Mouse (Mus musculus) neural tube, embryonic 14.5 days (tissue): ENCODE data around the gene Mat2a. TPM values are rescaled to one million over a fixed set of nuclear protein-coding genes. Genes with fewer than 3 reads are reported as not detected.
"Not testable (repeated sequence)": the region's sequence is repeated elsewhere in the genome, so short reads cannot be mapped to it uniquely, and the experiment has no call there.

Experiments
- ATAC-seq: fragments of 200-750 bp; cut with Nextera tagmentation; 2 replicates; pipeline ENCODE4 v1.8.0; 2017; ENCODE audit warnings: low read depth, mild to moderate bottlenecking, moderate TSS enrichment, moderate library complexity
- H3K27ac ChIP-seq: fragments of 300-500 bp; sonication (generic); 2 replicates; pipeline ENCODE4 v1.5.1; 2014; ENCODE audit warnings: low read depth, mild to moderate bottlenecking, control low read depth, low read length, moderate library complexity, mixed read lengths
- H3K27me3 ChIP-seq: fragments of 300-500 bp; sonication (generic); 2 replicates; pipeline ENCODE4 v1.6.1; 2014; ENCODE audit warnings: low read length; ENCODE audit not compliant: control insufficient read depth, insufficient read depth
- H3K36me3 ChIP-seq: fragments of 300-500 bp; sonication (generic); 2 replicates; pipeline ENCODE4 v1.6.1; 2014; ENCODE audit warnings: low read length, mixed read lengths; ENCODE audit not compliant: control insufficient read depth, insufficient read depth
- H3K4me1 ChIP-seq: fragments of 300-500 bp; sonication (generic); 2 replicates; pipeline ENCODE4 v1.6.1; 2014; ENCODE audit warnings: low read length; ENCODE audit not compliant: control insufficient read depth, insufficient read depth
- H3K4me2 ChIP-seq: fragments of 300-500 bp; sonication (generic); 2 replicates; pipeline ENCODE4 v1.6.1; 2014; ENCODE audit warnings: mild to moderate bottlenecking, low read depth, low read length, control low read depth
- H3K4me3 ChIP-seq: fragments of 300-500 bp; sonication (generic); 2 replicates; pipeline ENCODE4 v1.5.1; 2014; ENCODE audit warnings: low read depth, low read length, control low read depth, mixed read lengths
- H3K9ac ChIP-seq: fragments of 300-500 bp; sonication (generic); replicated peaks from 2 replicates; pipeline ENCODE4 v1.6.1; 2014; ENCODE audit warnings: low read depth, mild to moderate bottlenecking, control low read depth, low read length, mixed read lengths
- H3K9me3 ChIP-seq: fragments of 300-500 bp; sonication (generic); 2 replicates; pipeline ENCODE4 v1.6.1; 2016; ENCODE audit warnings: low read length; ENCODE audit not compliant: control insufficient read depth
- WGBS: fragments of 180-500 bp; shearing (Covaris S2); extraction: QIAGEN DNeasy Blood & Tissue Kit; methylation state at CpG from one replicate; pipeline ENCODE4 v1.1.7; 2014; 5-methylcytosine and 5-hydroxymethylcytosine counted together
- polyA plus RNA-seq: library from polyadenylated mRNA; unstranded; fragments of >200 nt; fragmentation: Nextera tagmentation; extraction: Ambion mirVana; gene quantifications from 2 replicates; pipeline ENCODE4 v1.2.1, GENCODE M21; 2014

Gene Mat2a
- polyA plus RNA-seq, 1 experiment from 2014 or later, result 392 TPM

GRCm38 (mm10) chr6:72458921-72459320 lies 19.6 kb upstream of the Mat2a start:
- Histone ChIP-seq H3K4me3 (no peak overlapping the region), H3K36me3 (no peaks in the 10 kb centered on the region), H3K4me2 (no peak overlapping the region), H3K9me3 (no peaks in the 10 kb centered on the region), H3K4me1 (no peaks in the 10 kb centered on the region), H3K27me3 (no peaks in the 10 kb centered on the region), H3K9ac (no peak overlapping the region), H3K27ac (no peak overlapping the region)
- WGBS, result 68% methylated on average over 5 of the region's 5 CpGs
- no peak for ATAC-seq

DNA sequence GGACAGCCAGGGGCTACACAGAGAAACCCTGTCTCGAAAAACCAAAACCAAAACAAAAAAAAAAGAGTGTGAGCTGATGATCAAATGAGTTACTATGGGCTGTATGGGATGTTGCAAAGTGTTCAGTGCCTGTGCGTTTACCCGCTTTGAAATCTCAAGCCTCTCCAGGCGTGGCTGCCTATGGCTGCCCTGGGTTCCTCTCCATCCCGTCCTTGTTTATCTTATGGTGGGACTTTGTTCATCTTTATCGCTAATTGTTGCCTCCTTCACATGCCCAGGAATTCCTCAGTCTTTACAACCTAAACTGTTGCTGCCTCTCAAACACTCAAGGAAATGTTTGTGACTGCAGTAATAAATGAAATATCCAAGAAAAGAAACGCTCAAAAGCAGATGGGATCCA lies 19.1 kb upstream of the Mat2a start:
- no peak overlapping the region for H3K4me2 ChIP-seq
- no peak for ATAC-seq
- 80% methylated on average over 7 of the region's 7 CpGs for WGBS
- no peak overlapping the region for H3K4me3 ChIP-seq
- no peaks in the 10 kb centered on the region for H3K36me3 ChIP-seq
- no peaks in the 10 kb centered on the region for H3K9me3 ChIP-seq
- H3K4me1 ChIP-seq, result no peaks in the 10 kb centered on the region
- H3K9ac ChIP-seq, result no peak overlapping the region
- no peaks in the 10 kb centered on the region for H3K27me3 ChIP-seq
- no peak overlapping the region for H3K27ac ChIP-seq

- H3K9me3 ChIP-seq, result no peaks in the 10 kb centered on the region
- no peak for ATAC-seq
- no peak overlapping the region for H3K4me3 ChIP-seq
- no peaks in the 10 kb centered on the region for H3K4me1 ChIP-seq
- H3K9ac ChIP-seq, result no peak overlapping the region
- H3K4me2 ChIP-seq, result no peak overlapping the region
- no peak overlapping the region for H3K27ac ChIP-seq
- WGBS, result 91% methylated on average over 4 of the region's 4 CpGs
- H3K27me3 ChIP-seq, result no peaks in the 10 kb centered on the region
- no peaks in the 10 kb centered on the region for H3K36me3 ChIP-seq
These were observed 17.2 kb upstream of the Mat2a start for GRCm38 (mm10) chr6:72456567-72456966.

GRCm38 (mm10) chr6:72454833-72455373 lies 15.5 kb upstream of the Mat2a start:
- H3K36me3 ChIP-seq, result no peaks in the 10 kb centered on the region
- H3K4me1 ChIP-seq, result no peaks in the 10 kb centered on the region
- no peaks in the 10 kb centered on the region for H3K9me3 ChIP-seq
- 0 out of 2 replicates have a peak overlapping the region, but pooled peaks have one; percentile 23 for H3K27ac ChIP-seq
- no peak overlapping the region for H3K9ac ChIP-seq
- WGBS, result 47% methylated on average over 7 of the region's 7 CpGs
- peak; percentile 44; the same call in 1 of the 2 replicates for ATAC-seq
- no peaks in the 10 kb centered on the region for H3K27me3 ChIP-seq
- no peak overlapping the region for H3K4me2 ChIP-seq
- H3K4me3 ChIP-seq, result no peak overlapping the region

GRCm38 (mm10) chr6:72454072-72454746 lies 14.9 kb upstream of the Mat2a start:
- Histone ChIP-seq H3K36me3 (no peaks in the 10 kb centered on the region), H3K4me1 (no peaks in the 10 kb centered on the region), H3K4me2 (no peak overlapping the region), H3K27me3 (no peaks in the 10 kb centered on the region), H3K4me3 (no peak overlapping the region), H3K27ac (peak overlapping the region; percentile 58), H3K9me3 (no peaks in the 10 kb centered on the region), H3K9ac (no peak overlapping the region)
- peak; percentile 44; the same call in 1 of the 2 replicates for ATAC-seq
- WGBS, result 71% methylated on average over 7 of the region's 7 CpGs

GRCm38 (mm10) chr6:72453578-72453977 lies 14.2 kb upstream of the Mat2a start:
- ATAC-seq, result no peak
- no peak overlapping the region for H3K4me2 ChIP-seq
- H3K27me3 ChIP-seq, result no peaks in the 10 kb centered on the region
- H3K36me3 ChIP-seq, result no peaks in the 10 kb centered on the region
- H3K9me3 ChIP-seq, result no peaks in the 10 kb centered on the region
- no peak overlapping the region for H3K9ac ChIP-seq
- no peak overlapping the region; the same call in 1 of the 2 replicates for H3K27ac ChIP-seq
- WGBS, result 73% methylated on average over 3 of the region's 3 CpGs
- H3K4me1 ChIP-seq, result no peaks in the 10 kb centered on the region
- H3K4me3 ChIP-seq, result no peak overlapping the region

DNA sequence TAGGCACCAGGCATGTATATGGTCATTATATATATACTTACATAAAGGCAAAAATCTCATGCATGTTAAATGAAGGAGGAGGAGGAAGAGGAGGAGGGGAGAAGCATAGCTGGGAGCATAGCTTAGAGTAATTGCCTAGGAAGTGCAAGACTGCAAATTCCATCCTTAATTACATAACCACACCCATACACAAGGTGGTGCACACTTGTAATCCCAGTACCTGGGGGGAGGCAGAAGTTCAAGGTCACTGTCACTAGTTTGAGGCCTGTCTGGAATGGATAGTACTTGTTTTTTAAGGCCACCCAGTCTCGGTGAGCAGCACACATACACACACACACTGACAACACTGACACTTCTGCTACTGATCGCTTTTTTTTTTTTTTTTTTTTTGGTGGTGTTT lies 13.0 kb upstream of the Mat2a start:
- no peak overlapping the region for H3K4me2 ChIP-seq
- no peak for ATAC-seq
- H3K9ac ChIP-seq, result no peak overlapping the region
- no peak overlapping the region for H3K4me3 ChIP-seq
- H3K9me3 ChIP-seq, result no peaks in the 10 kb centered on the region
- H3K27ac ChIP-seq, result no peak overlapping the region
- H3K27me3 ChIP-seq, result no peaks in the 10 kb centered on the region
- H3K36me3 ChIP-seq, result no peaks in the 10 kb centered on the region
- 83% methylated on average over 1 of the region's 2 CpGs for WGBS
- H3K4me1 ChIP-seq, result no peaks in the 10 kb centered on the region

- ATAC-seq, H3K4me1 ChIP-seq, H3K9me3 ChIP-seq, H3K27ac ChIP-seq, H3K9ac ChIP-seq, H3K36me3 ChIP-seq, H3K4me2 ChIP-seq, H3K27me3 ChIP-seq, H3K4me3 ChIP-seq: not testable (repeated sequence)
- WGBS, result 71% methylated on average over 2 of the region's 2 CpGs
These were observed 12.4 kb upstream of the Mat2a start for GRCm38 (mm10) chr6:72451778-72452177.

DNA sequence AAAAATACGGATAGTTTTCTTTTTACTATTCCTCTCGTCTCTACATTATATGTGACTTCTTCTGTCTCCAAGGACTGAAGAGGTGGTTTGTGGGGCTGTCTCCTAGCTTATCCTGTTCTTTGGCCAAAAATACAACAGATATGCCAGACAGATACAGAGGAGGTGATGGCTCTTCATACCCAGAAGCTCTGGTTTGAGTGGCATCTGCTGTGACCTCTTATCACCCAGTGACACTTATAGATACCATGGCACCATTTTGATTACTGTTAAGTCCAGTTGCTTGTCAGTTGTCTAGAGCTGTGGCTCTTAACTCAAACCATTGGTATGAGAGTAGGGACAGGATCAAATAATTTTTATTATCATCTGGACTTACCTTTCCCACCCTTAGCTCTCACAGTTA lies 8.1 kb upstream of the Mat2a start:
- no peak overlapping the region for H3K9ac ChIP-seq
- no peaks in the 10 kb centered on the region for H3K27me3 ChIP-seq
- no peak overlapping the region for H3K27ac ChIP-seq
- H3K4me1 ChIP-seq, result no peaks in the 10 kb centered on the region
- H3K36me3 ChIP-seq, result no peaks in the 10 kb centered on the region
- H3K4me2 ChIP-seq, result no peak overlapping the region
- no peak overlapping the region for H3K4me3 ChIP-seq
- no peak for ATAC-seq
- 93% methylated on average over 2 of the region's 2 CpGs for WGBS
- H3K9me3 ChIP-seq, result no peaks in the 10 kb centered on the region
